Mouse (Mus musculus): Measurements from ENCODE around the gene Mcam. TPM values are rescaled to one million over a fixed set of nuclear protein-coding genes. Genes with fewer than 3 reads are reported as not detected.

Gene Mcam
- polyA plus RNA-seq, 1 experiment = 14.3 TPM

- Histone ChIP-seq H3K4me1 (ENCODE audit: control insufficient read depth, insufficient read depth, low read length) (peaks cover 3% of the 10 kb centered on the region), H3K27ac (ENCODE audit: control insufficient read depth, insufficient read depth, low read depth, low read length) (no peak overlapping the region), H3K4me3 (ENCODE audit: control insufficient read depth, low read depth, low read length) (no peak overlapping the region), H3K27me3 (ENCODE audit: control insufficient read depth, insufficient read depth, low read length) (no peaks in the 10 kb centered on the region), H3K36me3 (ENCODE audit: control insufficient read depth, insufficient read depth, low read length) (no peaks in the 10 kb centered on the region)
- TF ChIP-seq POLR2A (IDR thresholded peaks at IDR 0.05; ENCODE audit: control insufficient read depth, low read depth, low read length) = no peak
- TF ChIP-seq CTCF (IDR thresholded peaks at IDR 0.05; ENCODE audit: control insufficient read depth, insufficient read depth, insufficient replicate concordance, low read depth, low read length) = no peak
These were observed 14.3 kb upstream of the Mcam start for GRCm38 (mm10) chr9:44119948-44120465.

GRCm38 (mm10) chr9:44124317-44124716 is 10.0 kb upstream of the Mcam start:
- no peaks in the 10 kb centered on the region for H3K36me3 ChIP-seq (ENCODE audit: control insufficient read depth, insufficient read depth, low read length)
- TF ChIP-seq CTCF (IDR thresholded peaks at IDR 0.05; ENCODE audit: control insufficient read depth, insufficient read depth, insufficient replicate concordance, low read depth, low read length) (peak; percentile 41; the same call in 1 of the 2 replicates), POLR2A (IDR thresholded peaks at IDR 0.05; ENCODE audit: control insufficient read depth, low read depth, low read length) (no peak)
- no peak overlapping the region for H3K27ac ChIP-seq (ENCODE audit: control insufficient read depth, insufficient read depth, low read depth, low read length)
- H3K27me3 ChIP-seq (ENCODE audit: control insufficient read depth, insufficient read depth, low read length) = no peaks in the 10 kb centered on the region
- no peaks in the 10 kb centered on the region; the same call in 1 of the 2 replicates for H3K4me1 ChIP-seq (ENCODE audit: control insufficient read depth, insufficient read depth, low read length)
- H3K4me3 ChIP-seq (ENCODE audit: control insufficient read depth, low read depth, low read length) = no peak overlapping the region

GRCm38 (mm10) chr9:44125026-44125425 is 9.2 kb upstream of the Mcam start:
- no peak overlapping the region for H3K4me3 ChIP-seq (ENCODE audit: control insufficient read depth, low read depth, low read length)
- no peaks in the 10 kb centered on the region for H3K27me3 ChIP-seq (ENCODE audit: control insufficient read depth, insufficient read depth, low read length)
- peaks cover 6% of the 10 kb centered on the region for H3K4me1 ChIP-seq (ENCODE audit: control insufficient read depth, insufficient read depth, low read length)
- TF ChIP-seq POLR2A (IDR thresholded peaks at IDR 0.05; ENCODE audit: control insufficient read depth, low read depth, low read length) (no peak), CTCF (IDR thresholded peaks at IDR 0.05; ENCODE audit: control insufficient read depth, insufficient read depth, insufficient replicate concordance, low read depth, low read length) (no peak)
- H3K27ac ChIP-seq (ENCODE audit: control insufficient read depth, insufficient read depth, low read depth, low read length) = no peak overlapping the region
- no peaks in the 10 kb centered on the region for H3K36me3 ChIP-seq (ENCODE audit: control insufficient read depth, insufficient read depth, low read length)

GRCm38 (mm10) chr9:44125546-44126428 is 8.5 kb upstream of the Mcam start:
- Histone ChIP-seq H3K27ac (ENCODE audit: control insufficient read depth, insufficient read depth, low read depth, low read length) (no peak overlapping the region), H3K4me1 (ENCODE audit: control insufficient read depth, insufficient read depth, low read length) (peaks cover 13% of the 10 kb centered on the region), H3K36me3 (ENCODE audit: control insufficient read depth, insufficient read depth, low read length) (no peaks in the 10 kb centered on the region), H3K27me3 (ENCODE audit: control insufficient read depth, insufficient read depth, low read length) (no peaks in the 10 kb centered on the region), H3K4me3 (ENCODE audit: control insufficient read depth, low read depth, low read length) (no peak overlapping the region)
- TF ChIP-seq CTCF (IDR thresholded peaks at IDR 0.05; ENCODE audit: control insufficient read depth, insufficient read depth, insufficient replicate concordance, low read depth, low read length) = peak; percentile 81; the same call in 1 of the 2 replicates
- TF ChIP-seq POLR2A (IDR thresholded peaks at IDR 0.05; ENCODE audit: control insufficient read depth, low read depth, low read length) = no peak

- peaks cover 16% of the 10 kb centered on the region for H3K4me1 ChIP-seq (ENCODE audit: control insufficient read depth, insufficient read depth, low read length)
- H3K36me3 ChIP-seq (ENCODE audit: control insufficient read depth, insufficient read depth, low read length) = no peaks in the 10 kb centered on the region
- no peak overlapping the region for H3K4me3 ChIP-seq (ENCODE audit: control insufficient read depth, low read depth, low read length)
- H3K27ac ChIP-seq (ENCODE audit: control insufficient read depth, insufficient read depth, low read depth, low read length) = no peak overlapping the region
- no peaks in the 10 kb centered on the region for H3K27me3 ChIP-seq (ENCODE audit: control insufficient read depth, insufficient read depth, low read length)
- TF ChIP-seq CTCF (IDR thresholded peaks at IDR 0.05; ENCODE audit: control insufficient read depth, insufficient read depth, insufficient replicate concordance, low read depth, low read length) (no peak), POLR2A (IDR thresholded peaks at IDR 0.05; ENCODE audit: control insufficient read depth, low read depth, low read length) (no peak)
These were observed 7.5 kb upstream of the Mcam start for GRCm38 (mm10) chr9:44126746-44127145.

GRCm38 (mm10) chr9:44127351-44127801 is 6.9 kb upstream of the Mcam start:
- no peak overlapping the region for H3K4me3 ChIP-seq (ENCODE audit: control insufficient read depth, low read depth, low read length)
- H3K27ac ChIP-seq (ENCODE audit: control insufficient read depth, insufficient read depth, low read depth, low read length) = no peak overlapping the region
- H3K4me1 ChIP-seq (ENCODE audit: control insufficient read depth, insufficient read depth, low read length) = peaks cover 16% of the 10 kb centered on the region
- H3K36me3 ChIP-seq (ENCODE audit: control insufficient read depth, insufficient read depth, low read length) = no peaks in the 10 kb centered on the region
- no peaks in the 10 kb centered on the region for H3K27me3 ChIP-seq (ENCODE audit: control insufficient read depth, insufficient read depth, low read length)
- no peak for TF ChIP-seq CTCF (IDR thresholded peaks at IDR 0.05; ENCODE audit: control insufficient read depth, insufficient read depth, insufficient replicate concordance, low read depth, low read length)
- no peak for TF ChIP-seq POLR2A (IDR thresholded peaks at IDR 0.05; ENCODE audit: control insufficient read depth, low read depth, low read length)

- Histone ChIP-seq H3K4me1 (ENCODE audit: control insufficient read depth, insufficient read depth, low read length) (peaks cover 24% of the 10 kb centered on the region), H3K27ac (ENCODE audit: control insufficient read depth, insufficient read depth, low read depth, low read length) (peak overlapping the region; percentile 63; the same call in 1 of the 2 replicates), H3K27me3 (ENCODE audit: control insufficient read depth, insufficient read depth, low read length) (no peaks in the 10 kb centered on the region), H3K36me3 (ENCODE audit: control insufficient read depth, insufficient read depth, low read length) (no peaks in the 10 kb centered on the region), H3K4me3 (ENCODE audit: control insufficient read depth, low read depth, low read length) (peak overlapping the region; percentile 57)
- TF ChIP-seq CTCF (IDR thresholded peaks at IDR 0.05; ENCODE audit: control insufficient read depth, insufficient read depth, insufficient replicate concordance, low read depth, low read length) (no peak), POLR2A (IDR thresholded peaks at IDR 0.05; ENCODE audit: control insufficient read depth, low read depth, low read length) (no peak; the same call in 1 of the 2 replicates)
These were observed 4.6 kb upstream of the Mcam start for GRCm38 (mm10) chr9:44129633-44130032.
